ENCODE assay signal across 10 mouse cellular contexts in genomic region chr1:42691202-42692170, GRCm38 (mm10). TPM values are rescaled to one million over a fixed set of nuclear protein-coding genes. Genes with fewer than 3 reads are reported as not detected.
DNase-seq lines count a peak whose midpoint lies in the region; ATAC-seq and TF ChIP-seq lines count a peak whose summit lies in the region.
"Had no signal": no experiment of that assay in that cellular context is flagged by ENCODE, and none has a peak within 500 bp of the region (broad histone marks: within the 10 kb centered on the region; RNA-seq: fewer than 3 reads in every experiment).

No protein-coding gene starts in this region.

- peak; percentile 86 for TF ChIP-seq CTCF in forebrain, postnatal 0 days (IDR thresholded peaks at IDR 0.05; ENCODE audit: low read depth)

- peak overlapping the region; percentile 75 for H3K4me3 ChIP-seq in forebrain, postnatal 0 days (ENCODE audit: low read depth, low read length)
- peak overlapping the region; percentile 100 for H3K4me3 ChIP-seq in midbrain, embryonic 11.5 days (ENCODE audit: low read depth, low read length)

- H3K4me2 ChIP-seq in forebrain, postnatal 0 days (ENCODE audit: low read depth), result peak overlapping the region; percentile 98
- H3K4me2 ChIP-seq in midbrain, embryonic 11.5 days, result peak overlapping the region; percentile 97

- no peaks in the 10 kb centered on the region for H3K27me3 ChIP-seq in forebrain, postnatal 0 days (ENCODE audit: insufficient read depth, low read length)
- no peaks in the 10 kb centered on the region for H3K27me3 ChIP-seq in midbrain, embryonic 11.5 days (ENCODE audit: control insufficient read depth, insufficient read depth, low read length)

- peak overlapping the region; percentile 99 for H3K27ac ChIP-seq in forebrain, postnatal 0 days (ENCODE audit: low read depth, low read length)
- peak overlapping the region; percentile 98 for H3K27ac ChIP-seq in midbrain, embryonic 11.5 days (ENCODE audit: low read depth, low read length)

- H3K4me1 ChIP-seq in forebrain, postnatal 0 days (ENCODE audit: insufficient read depth), result 0 out of 2 replicates have a peak, but pooled peaks cover 3% of the 10 kb centered on the region
- H3K4me1 ChIP-seq in midbrain, embryonic 11.5 days (ENCODE audit: control insufficient read depth, insufficient read depth, low read length), result peaks cover 28% of the 10 kb centered on the region

- peak; percentile 95 to 97 for DNase-seq in cerebellum, postnatal 10 days
- peak; percentile 31 for DNase-seq in urinary bladder, adult 2 months (ENCODE audit: low spot score)
- DNase-seq in urinary bladder, postnatal 10 days (ENCODE audit: low spot score), result no peak
- peak; percentile 94 for DNase-seq in forebrain, postnatal 0 days
- peak; percentile 78 to 94 for DNase-seq in kidney, postnatal 36 days
- DNase-seq in midbrain, embryonic 11.5 days (ENCODE audit: low spot score, missing footprints), result peak; percentile 96
- DNase-seq in spleen, postnatal 14 days (ENCODE audit: low spot score in 2 of 2), result no peak

- H3K36me3 ChIP-seq in forebrain, postnatal 0 days (ENCODE audit: insufficient read depth), result no peaks in the 10 kb centered on the region
- H3K36me3 ChIP-seq in midbrain, embryonic 11.5 days (ENCODE audit: control insufficient read depth, insufficient read depth, low read length), result no peaks in the 10 kb centered on the region

- ATAC-seq in cerebellum, adult (ENCODE audit: insufficient number of reproducible peaks, low FRiP score, low TSS enrichment), result no peak
- ATAC-seq in forebrain, postnatal 0 days, result no peak
- ATAC-seq in midbrain, embryonic 11.5 days (ENCODE audit: low FRiP score), result peak; percentile 18; the same call in 1 of the 2 replicates

- WGBS in forebrain, postnatal 0 days, result 2% methylated on average over 9 of the region's 9 CpGs
- WGBS in midbrain, embryonic 11.5 days, result 1% methylated on average over 9 of the region's 9 CpGs

- no peaks in the 10 kb centered on the region for H3K9me3 ChIP-seq in forebrain, postnatal 0 days (ENCODE audit: low read length)
- no peaks in the 10 kb centered on the region for H3K9me3 ChIP-seq in midbrain, embryonic 11.5 days (ENCODE audit: control insufficient read depth, low read length)

- H3K9ac ChIP-seq in forebrain, postnatal 0 days, result peak overlapping the region; percentile 96
- peak overlapping the region; percentile 93 for H3K9ac ChIP-seq in midbrain, embryonic 11.5 days (ENCODE audit: low read length)

RNA-seq across cellular contexts. Expression of gene Pou3f3, which starts 4.1 kb away (rescaled TPM):
- 0.21 and 0.22 TPM in 2 replicates for polyA plus RNA-seq in urinary bladder, adult 2 months (2012; rRNA removed)
- 76.9 and 81.4 TPM in 2 replicates for total RNA-seq in forebrain, postnatal 0 days (2014; rRNA removed)
- polyA plus RNA-seq in forebrain, postnatal 0 days (2015; fragmentation: Nextera tagmentation; extraction: Ambion mirVana), result 22.7 and 28.0 TPM in 2 replicates
- 26.3 and 27.9 TPM in 2 replicates for polyA plus RNA-seq in midbrain, embryonic 11.5 days (2014; fragmentation: Nextera tagmentation; extraction: Ambion mirVana)
- total RNA-seq: MEL had no signal
- polyA plus RNA-seq: small intestine, adult 2 months had no signal

Comparison
In these comparisons a context has a peak if more than half of its experiments do, and no peak if none do; other contexts are left out.
1. DNase-seq: peak in cerebellum, postnatal 10 days (2 of 2), urinary bladder, adult 2 months (single experiment), forebrain, postnatal 0 days (single experiment), kidney, postnatal 36 days (2 of 2) and midbrain, embryonic 11.5 days (single experiment); none in urinary bladder, postnatal 10 days (single experiment) and spleen, postnatal 14 days (0 of 2).
2. RNA of gene Pou3f3, which starts 4.1 kb away (polyA plus RNA-seq): 26.3 to 27.9 TPM in midbrain, embryonic 11.5 days and 22.7 to 28.0 TPM in forebrain, postnatal 0 days; 0.21 to 0.22 TPM in urinary bladder, adult 2 months; every median in the first group is over 10 times any median in the second.